Mouse (Mus musculus): ENCODE data around the gene Lsp1. TPM values are rescaled to one million over a fixed set of nuclear protein-coding genes. Genes with fewer than 3 reads are reported as not detected.

The Lsp1 gene
- total RNA-seq, 2 experiments from 2014 or later, result 24.7 to 33.1 TPM

GRCm38 (mm10) chr7:142476271-142476670 lies 15.7 kb downstream of the Lsp1 start:
- no peak for DNase-seq

- DNase-seq, result peak; percentile 73 to 77
Measured at GRCm38 (mm10) chr7:142476795-142477452, 16.3 kb downstream of the Lsp1 start.

GRCm38 (mm10) chr7:142478001-142478400 lies 17.4 kb downstream of the Lsp1 start:
- no peak for DNase-seq

GRCm38 (mm10) chr7:142478574-142478973 lies 18.0 kb downstream of the Lsp1 start:
- no peak for DNase-seq

GRCm38 (mm10) chr7:142479307-142479706 lies 18.7 kb downstream of the Lsp1 start:
- DNase-seq, result no peak

GRCm38 (mm10) chr7:142479886-142480285 lies 19.3 kb downstream of the Lsp1 start:
- DNase-seq, result no peak

GRCm38 (mm10) chr7:142480661-142481060 lies 20.1 kb downstream of the Lsp1 start:
- DNase-seq, result no peak

- peak; percentile 77 to 86 for DNase-seq
Measured at GRCm38 (mm10) chr7:142481186-142481567, 20.6 kb downstream of the Lsp1 start.

GRCm38 (mm10) chr7:142481568-142482255 lies 21.1 kb downstream of the Lsp1 start:
- DNase-seq, result peak; percentile 77 to 83

- peak; percentile 61 to 67 for DNase-seq
Measured at GRCm38 (mm10) chr7:142482256-142482609, 21.6 kb downstream of the Lsp1 start.

GRCm38 (mm10) chr7:142483136-142483535 lies 22.5 kb downstream of the Lsp1 start:
- peak; percentile 60 to 79 for DNase-seq

GRCm38 (mm10) chr7:142484780-142485179 lies 24.2 kb downstream of the Lsp1 start:
- peak; percentile 72 to 87 for DNase-seq

GRCm38 (mm10) chr7:142486751-142487162 lies 26.1 kb downstream of the Lsp1 start:
- DNase-seq, result no peak

GRCm38 (mm10) chr7:142487341-142487859 lies 26.8 kb downstream of the Lsp1 start:
- DNase-seq, result peak in 1 of 2 experiments; percentile 35

- no peak for DNase-seq
Measured at GRCm38 (mm10) chr7:142488053-142488452, 27.4 kb downstream of the Lsp1 start.

GRCm38 (mm10) chr7:142493535-142493934 lies 32.9 kb downstream of the Lsp1 start:
- DNase-seq, result no peak

- DNase-seq, result peak in 1 of 2 experiments; percentile 53
Measured at GRCm38 (mm10) chr7:142496158-142496557, 35.5 kb downstream of the Lsp1 start.

GRCm38 (mm10) chr7:142496800-142497199 lies 36.2 kb downstream of the Lsp1 start:
- peak in 1 of 2 experiments; percentile 53 for DNase-seq

GRCm38 (mm10) chr7:142497775-142498174 lies 37.2 kb downstream of the Lsp1 start:
- peak; percentile 67 to 82 for DNase-seq

- no peak for DNase-seq
Measured at GRCm38 (mm10) chr7:142498575-142498974, 38.0 kb downstream of the Lsp1 start, which contains the start of gene Tnnt3. Gene Tnnt3, plus strand, starts transcription at chr7:142498836.

GRCm38 (mm10) chr7:142499010-142499721 lies 38.6 kb downstream of the Lsp1 start:
- no peak for DNase-seq

- no peak for DNase-seq
Measured at GRCm38 (mm10) chr7:142500032-142500431, 39.4 kb downstream of the Lsp1 start.

GRCm38 (mm10) chr7:142503206-142503605 lies 42.6 kb downstream of the Lsp1 start:
- DNase-seq, result no peak
